Mouse (Mus musculus): ENCODE measurements around the gene Zfp429.
A peak's percentile ranks its signal among the peaks of the same experiment; 100 is the strongest.
"Not testable (repeated sequence)": the region's sequence is repeated elsewhere in the genome, so short reads cannot be mapped to it uniquely, and the experiment has no call there.

Zfp429 gene

DNA sequence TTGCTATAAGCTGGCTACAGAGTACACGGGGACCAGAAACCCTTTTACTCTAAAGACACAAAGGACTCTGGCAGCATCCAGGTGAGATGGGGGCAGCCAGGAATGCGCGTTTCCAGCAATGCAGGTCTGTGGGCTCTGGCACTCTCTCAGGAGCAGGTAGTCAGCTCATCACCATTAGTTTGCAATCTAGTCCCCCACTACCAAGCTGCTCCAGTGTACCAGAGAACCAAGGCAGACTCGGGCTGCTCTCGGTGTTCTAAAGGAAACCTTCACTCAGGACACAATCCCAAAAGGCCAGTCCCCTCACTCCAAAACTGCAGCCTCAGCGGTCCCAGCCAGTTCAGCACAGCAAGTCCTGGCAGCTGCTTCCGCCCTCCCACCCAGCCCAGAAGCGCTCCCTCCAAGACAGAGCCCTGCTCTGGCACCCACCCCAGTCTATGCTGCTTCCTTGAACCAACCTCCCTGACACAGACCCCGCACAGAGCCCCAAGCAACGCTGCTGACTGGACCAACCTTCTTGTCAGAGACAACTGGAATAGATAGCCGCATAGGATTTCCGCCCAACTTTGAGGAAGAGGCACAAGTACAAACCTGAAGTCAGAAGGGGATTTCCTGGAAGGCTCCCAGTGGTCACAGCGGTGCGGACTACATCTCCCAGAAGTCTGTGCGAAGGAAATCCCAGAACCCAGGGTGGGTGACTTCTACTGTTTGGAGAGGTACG is at the start of gene Zfp429:
Zfp429 (minus strand) TSS at position 637 of the 721 bp plus-strand sequence.
- peak; percentile 88 for DNase-seq (ENCODE audit: low read depth, low spot score)

- not testable (repeated sequence) for DNase-seq (ENCODE audit: low read depth, low spot score)
Observed at GRCm38 (mm10) chr13:67437095-67437494, 37.5 kb upstream of the Zfp429 start.

DNA sequence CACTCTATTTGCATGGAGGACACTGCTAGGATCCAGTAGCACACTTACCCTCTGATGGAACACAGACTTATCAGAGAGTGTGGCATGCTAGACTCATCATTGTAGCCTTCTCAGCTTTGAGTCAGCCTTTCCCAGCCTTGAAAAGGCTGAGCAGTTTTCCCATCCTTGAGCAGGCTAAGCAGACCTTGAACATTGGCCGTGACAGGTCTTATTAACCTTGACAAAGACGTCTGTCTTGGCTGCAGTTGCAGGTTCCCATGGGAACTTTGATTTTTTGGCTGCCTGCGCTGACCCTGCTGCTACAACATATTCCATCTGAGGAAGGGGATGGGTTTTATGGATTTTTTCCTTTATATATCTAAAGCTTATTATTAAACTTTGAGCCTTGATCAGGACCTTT is 28.5 kb upstream of the Zfp429 start:
- DNase-seq (ENCODE audit: low read depth, low spot score): no peak

- not testable (repeated sequence) for DNase-seq (ENCODE audit: low read depth, low spot score)
Observed at GRCm38 (mm10) chr13:67425699-67426098, 26.1 kb upstream of the Zfp429 start.

DNA sequence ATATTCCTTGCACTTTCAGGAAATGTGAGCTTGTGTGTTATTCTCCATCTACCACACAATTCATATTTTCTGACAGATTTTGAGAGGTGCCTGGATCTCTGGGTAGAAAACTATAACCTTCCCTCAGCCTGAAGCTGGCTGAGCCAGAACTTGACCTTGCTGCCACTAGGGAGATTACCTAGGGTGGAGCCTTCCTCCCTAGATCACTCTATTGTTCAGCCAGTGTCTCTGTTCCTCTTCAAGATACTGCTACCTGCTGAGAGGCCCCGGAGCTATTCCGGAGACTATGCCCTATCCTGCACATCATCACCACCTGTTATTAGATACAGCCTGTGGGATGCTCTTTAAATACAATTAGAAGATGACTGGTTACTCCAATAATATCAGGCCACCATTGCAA is 22.9 kb upstream of the Zfp429 start:
- DNase-seq (ENCODE audit: low read depth, low spot score): not testable (repeated sequence)

GRCm38 (mm10) chr13:67421207-67421857 is 21.7 kb upstream of the Zfp429 start, which contains the start of gene Zfp459:
Zfp459 (minus strand) TSS chr13:67421418.
- DNase-seq (ENCODE audit: low read depth, low spot score): peak; percentile 63

DNA sequence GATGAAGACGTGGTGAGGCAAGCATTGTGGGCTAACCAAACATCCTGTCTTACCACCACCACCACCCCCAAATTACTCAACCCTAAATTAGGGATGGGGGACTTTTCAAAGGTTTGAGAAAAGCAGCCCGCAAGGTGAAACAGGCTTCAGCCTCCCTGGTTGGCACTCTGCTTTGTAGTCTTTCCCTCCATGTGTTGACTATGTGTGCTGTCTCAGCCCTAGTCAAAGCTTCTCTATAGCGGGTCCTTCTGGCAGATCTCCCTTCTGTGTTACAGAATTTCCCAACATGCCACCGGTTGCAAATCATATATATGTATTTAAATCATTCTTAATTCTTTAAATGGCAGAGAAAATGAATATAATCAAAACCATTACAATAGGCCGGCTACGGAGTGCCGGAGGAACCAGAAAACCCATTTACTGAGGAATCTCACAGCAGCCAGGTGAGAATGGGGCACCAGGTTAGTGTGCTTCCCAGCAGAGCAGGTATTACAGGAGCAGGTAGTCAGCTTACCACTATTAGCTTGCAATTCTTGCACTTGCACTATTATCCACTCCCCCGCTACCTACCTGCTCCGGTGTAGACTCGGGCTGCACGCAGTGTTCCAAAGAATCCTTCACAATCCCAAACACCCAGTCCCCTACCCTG is 21.1 kb upstream of the Zfp429 start:
- peak; percentile 2 for DNase-seq (ENCODE audit: low read depth, low spot score)

DNA sequence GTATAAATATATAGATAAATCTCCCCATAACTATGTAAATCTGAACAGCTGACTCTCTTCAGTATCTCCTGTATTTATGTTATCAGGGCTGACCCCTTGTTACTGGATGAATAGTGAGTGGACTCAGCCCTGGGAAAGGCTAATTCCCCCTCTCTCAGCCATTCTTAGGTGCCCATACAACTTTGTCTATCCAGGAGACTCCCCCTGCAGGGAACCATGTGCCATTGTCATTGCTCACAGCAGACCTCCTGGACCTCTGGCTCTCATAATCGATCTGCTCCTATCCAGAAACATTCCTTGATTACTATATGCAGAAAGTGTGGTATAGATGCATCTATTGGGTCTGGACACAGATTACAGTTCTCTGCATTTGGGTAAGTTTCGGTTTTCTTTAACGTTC is 17.2 kb upstream of the Zfp429 start:
- peak; percentile 3 for DNase-seq (ENCODE audit: low read depth, low spot score)

DNA sequence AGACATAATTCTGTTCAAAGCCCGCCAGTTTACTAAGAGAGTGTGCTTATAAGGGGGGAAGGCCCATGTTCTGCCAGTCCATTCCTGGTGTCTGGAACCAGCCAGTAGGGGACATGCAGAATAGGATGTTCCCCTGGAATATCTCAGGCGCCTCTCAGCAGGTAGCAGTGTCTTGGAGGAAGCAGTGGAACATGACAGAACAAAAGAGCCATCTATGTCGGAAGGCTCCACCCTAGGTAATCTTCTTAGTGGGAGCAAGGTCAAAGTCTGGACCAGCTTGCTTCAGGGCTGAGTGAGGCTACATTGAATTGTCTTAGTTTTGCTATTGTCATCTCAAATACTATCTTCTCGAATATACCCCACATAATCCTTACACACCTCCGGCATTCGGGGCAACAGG is 16.1 kb upstream of the Zfp429 start:
- DNase-seq (ENCODE audit: low read depth, low spot score): no peak

DNA sequence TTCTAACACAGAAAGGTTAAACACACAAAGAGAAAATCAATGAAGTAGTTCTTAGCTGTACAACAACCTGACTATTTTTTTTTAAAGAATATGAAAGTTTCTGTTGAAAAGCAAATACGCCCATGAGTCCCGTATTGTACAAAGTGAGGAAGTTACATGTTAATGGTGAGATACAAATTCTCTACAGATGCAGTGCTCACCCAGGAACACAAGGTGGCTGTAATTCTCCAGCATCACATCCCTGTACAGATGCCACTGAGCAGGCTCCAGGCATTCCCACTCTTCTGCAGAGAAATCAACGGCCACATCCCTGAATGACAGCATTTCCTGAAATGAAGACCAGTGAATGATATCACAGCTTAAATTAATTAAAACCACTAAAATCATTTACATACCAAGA is 14.0 kb upstream of the Zfp429 start:
- not testable (repeated sequence) for DNase-seq (ENCODE audit: low read depth, low spot score)

- peak; percentile 7 for DNase-seq (ENCODE audit: low read depth, low spot score)
Observed at GRCm38 (mm10) chr13:67376255-67376654, 23.4 kb downstream of the Zfp429 start.

DNA sequence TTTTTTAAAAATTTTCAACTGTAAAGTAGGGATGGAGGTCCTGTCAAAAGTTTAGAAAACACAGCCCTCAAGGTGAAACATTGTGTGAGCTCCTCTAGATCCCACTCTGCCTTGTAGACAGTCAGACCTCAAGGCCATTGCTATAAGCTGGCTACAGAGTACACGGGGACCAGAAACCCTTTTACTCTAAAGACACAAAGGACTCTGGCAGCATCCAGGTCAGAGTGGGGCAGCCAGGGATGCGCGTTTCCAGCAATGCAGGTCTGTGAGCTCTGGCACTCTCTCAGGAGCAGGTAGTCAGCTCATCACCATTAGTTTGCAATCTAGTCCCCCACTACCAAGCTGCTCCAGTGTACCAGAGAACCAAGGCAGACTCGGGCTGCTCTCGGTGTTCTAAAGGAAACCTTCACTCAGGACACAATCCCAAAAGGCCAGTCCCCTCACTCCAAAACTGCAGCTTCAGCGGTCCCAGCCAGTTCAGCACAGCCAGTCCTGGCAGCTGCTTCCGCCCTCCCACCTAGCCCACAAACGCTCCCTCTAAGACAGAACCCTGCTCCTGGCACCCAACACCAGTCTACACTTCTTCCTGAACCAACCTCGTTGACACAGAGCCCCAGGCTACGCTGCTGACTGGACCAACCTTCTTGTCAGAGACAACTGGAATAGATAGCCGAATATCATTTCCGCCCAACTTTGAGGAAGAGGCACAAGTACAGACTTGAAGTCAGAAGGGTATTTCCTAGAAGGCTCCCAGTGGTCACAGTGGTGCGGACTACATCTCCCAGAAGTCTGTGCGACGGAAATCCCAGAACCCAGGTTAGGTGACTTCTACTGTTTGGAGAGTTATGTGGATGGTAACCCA is 24.3 kb downstream of the Zfp429 start, which contains the start of the genes Gm28041 and Zfp456:
Gm28041 (minus strand) TSS at position 684 of the 862 bp plus-strand sequence.
Zfp456 (minus strand) TSS at position 761 of the 862 bp plus-strand sequence.
- peak; percentile 91 for DNase-seq (ENCODE audit: low read depth, low spot score)

DNA sequence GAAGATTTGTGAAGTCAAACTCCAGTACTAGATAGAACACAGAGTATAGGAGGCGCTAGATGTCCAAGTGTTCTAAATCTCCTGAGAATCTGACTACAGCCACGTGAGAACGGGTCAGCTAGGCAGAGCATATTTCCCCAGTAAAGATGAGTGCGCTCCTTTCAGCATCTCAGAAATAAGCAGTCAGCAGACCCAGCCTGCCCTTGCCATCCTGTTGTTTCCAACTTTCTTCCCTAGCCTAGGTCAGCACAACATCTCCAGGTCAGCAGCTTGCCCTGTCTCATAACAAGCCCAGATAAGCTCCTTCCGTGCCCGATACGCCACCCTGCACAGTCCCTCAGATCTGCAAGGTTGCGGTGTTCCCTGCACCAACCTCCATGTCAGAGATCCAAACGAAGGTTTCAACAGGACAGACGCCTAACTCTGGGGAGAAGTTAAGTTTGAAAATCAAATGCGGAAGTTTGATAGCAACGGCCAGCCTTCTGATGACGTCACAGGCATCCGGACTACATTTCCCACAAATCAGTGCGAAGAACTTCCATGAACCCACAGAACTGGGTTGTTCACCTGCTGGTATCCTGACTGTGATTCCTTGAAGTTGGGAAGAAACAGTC is 39.4 kb downstream of the Zfp429 start, which contains the start of the genes Gm28044 and Zfp953:
Gm28044 (minus strand) TSS at position 406 of the 614 bp plus-strand sequence.
Zfp953 (minus strand) TSS at position 475 of the 614 bp plus-strand sequence.
- DNase-seq (ENCODE audit: low read depth, low spot score): peak; percentile 93

- no peak for DNase-seq (ENCODE audit: low read depth, low spot score)
Observed at GRCm38 (mm10) chr13:67351854-67352253, 47.8 kb downstream of the Zfp429 start.

DNA sequence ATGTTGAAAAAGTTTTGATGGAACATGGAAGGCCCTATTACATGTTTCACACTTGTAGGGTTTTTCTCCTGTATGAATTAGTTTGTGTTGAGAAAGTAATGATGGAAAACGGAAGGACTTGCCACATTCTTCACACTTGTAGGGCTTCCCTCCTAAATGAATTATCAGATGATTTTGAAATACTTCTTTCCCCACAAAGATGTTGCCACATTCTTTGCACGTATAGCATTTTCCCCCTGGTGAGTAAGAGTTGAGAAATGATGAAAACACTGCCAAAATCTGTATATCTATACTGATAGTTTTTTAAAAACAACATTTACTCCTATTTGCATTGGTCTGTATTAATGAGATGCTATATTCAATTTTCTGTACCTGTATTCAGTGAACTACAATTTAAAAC is 56.2 kb downstream of the Zfp429 start:
- DNase-seq (ENCODE audit: low read depth, low spot score): no peak

All from CD4-positive, CD25-positive, alpha-beta regulatory T cell, adult 2 months (primary cell).